Mouse (Mus musculus) lung, postnatal 36 days (tissue): ENCODE measurements at regions not wholly inside any gene's neighbourhood (a gene's known extent, or its start where the extent isn't known, plus 50 kb on each side); places are given as distances from the start of the nearest gene placed in this dataset.

ENCODE experiments used
- DNase-seq: peaks from one replicate; pipeline ENCODE4 v3.0.0; 2022; ENCODE audit warnings: mixed read lengths

- DNase-seq, result no peak
Observed at GRCm38 (mm10) chr16:78247189-78247588, 54.1 kb upstream of the Cxadr start.

GRCm38 (mm10) chr16:78242678-78243077 is 58.6 kb upstream of the Cxadr start:
- DNase-seq, result no peak

- DNase-seq, result no peak
Observed at GRCm38 (mm10) chr16:78240152-78240551, 61.1 kb upstream of the Cxadr start.

- DNase-seq, result no peak
Observed at GRCm38 (mm10) chr16:78238052-78238701, 63.1 kb upstream of the Cxadr start.

GRCm38 (mm10) chr16:78237641-78238051 is 63.6 kb upstream of the Cxadr start:
- DNase-seq, result no peak

- DNase-seq, result peak; percentile 38
Observed at GRCm38 (mm10) chr16:78236746-78237640, 64.3 kb upstream of the Cxadr start.

- DNase-seq, result no peak
Observed at GRCm38 (mm10) chr16:78232205-78232604, 69.1 kb upstream of the Cxadr start.

- no peak for DNase-seq
Observed at GRCm38 (mm10) chr16:78229013-78229412, 72.3 kb upstream of the Cxadr start.

- no peak for DNase-seq
Observed at GRCm38 (mm10) chr16:78222377-78222776, 78.9 kb upstream of the Cxadr start.

- DNase-seq, result no peak
Observed at GRCm38 (mm10) chr16:78221781-78222180, 79.5 kb upstream of the Cxadr start.

GRCm38 (mm10) chr16:78217633-78218032 is 83.7 kb upstream of the Cxadr start:
- peak; percentile 44 for DNase-seq

GRCm38 (mm10) chr16:78216752-78217351 is 84.4 kb upstream of the Cxadr start:
- no peak for DNase-seq

- no peak for DNase-seq
Observed at GRCm38 (mm10) chr16:78211687-78212086, 89.6 kb upstream of the Cxadr start.

- no peak for DNase-seq
Observed at GRCm38 (mm10) chr16:78208321-78208720, 93.0 kb upstream of the Cxadr start.

GRCm38 (mm10) chr16:78204332-78204731 is 97.0 kb upstream of the Cxadr start:
- no peak for DNase-seq

- DNase-seq, result no peak
Observed at GRCm38 (mm10) chr16:78200044-78200830, 101.1 kb upstream of the Cxadr start.

GRCm38 (mm10) chr16:78199252-78199651 is 102.0 kb upstream of the Cxadr start:
- DNase-seq, result no peak

- DNase-seq, result peak; percentile 84
Observed at GRCm38 (mm10) chr16:78198642-78199121, 102.6 kb upstream of the Cxadr start.

- DNase-seq, result peak; percentile 93
Observed at GRCm38 (mm10) chr16:78197252-78197896, 103.9 kb upstream of the Cxadr start.

GRCm38 (mm10) chr16:78170627-78171605 is 130.4 kb upstream of the Cxadr start:
- no peak for DNase-seq

GRCm38 (mm10) chr16:78156876-78157232 is 144.4 kb upstream of the Cxadr start:
- DNase-seq, result no peak
